Comparison of ENCODE assay signal across 9 mouse cellular contexts in genomic region chr8:110805669-110806068, GRCm38 (mm10). TPM values are rescaled to one million over a fixed set of nuclear protein-coding genes. Genes with fewer than 3 reads are reported as not detected.
DNase-seq lines count a peak whose midpoint lies in the region; ATAC-seq and TF ChIP-seq lines count a peak whose summit lies in the region.
"Had no signal": no experiment of that assay in that cellular context is flagged by ENCODE, and none has a peak within 500 bp of the region (broad histone marks: within the 10 kb centered on the region; RNA-seq: fewer than 3 reads in every experiment).

Il34 (minus strand) TSS chr8:110805924.

- H3K4me3 ChIP-seq in layer of hippocampus, adult 2 months = peak within 1 kb of the TSS; percentile 11; the same call in 1 of the 2 replicates
- peak within 1 kb of the TSS; percentile 59 for H3K4me3 ChIP-seq in small intestine, adult 2 months (ENCODE audit: low read depth, low read length)
- H3K4me3 ChIP-seq in midbrain, postnatal 0 days (ENCODE audit: low read depth, low read length) = no peak within 1 kb of the TSS
- no peak within 1 kb of the TSS for H3K4me3 ChIP-seq in midbrain, embryonic 10.5 days
- H3K4me3 ChIP-seq: neural tube, embryonic 13.5 days had no signal

- DNase-seq in layer of hippocampus, adult 2 months (ENCODE audit: low spot score in 2 of 2) = no peak
- no peak for DNase-seq in layer of hippocampus, adult 11-12 months (ENCODE audit: low spot score)
- DNase-seq in T-cell, adult 2 months (ENCODE audit: low spot score) = peak; percentile 53
- peak; percentile 50 for DNase-seq in induced T-regulatory cell, adult 2 months (ENCODE audit: low read depth)
- no peak for DNase-seq in cerebellum, adult 8-10 months
- no peak for DNase-seq in midbrain, postnatal 0 days (ENCODE audit: low spot score)
- DNase-seq in midbrain, embryonic 10.5 days (ENCODE audit: low spot score) = no peak

- TF ChIP-seq CTCF in layer of hippocampus, adult 2 months (conservative IDR thresholded peaks at IDR 0.05) = no peak
- TF ChIP-seq CTCF in small intestine, adult 2 months (IDR thresholded peaks at IDR 0.05; ENCODE audit: extremely low read depth, insufficient read length, insufficient replicate concordance, low read depth, low read length) = no peak
- no peak for TF ChIP-seq CTCF in midbrain, postnatal 0 days (IDR thresholded peaks at IDR 0.05)

- no peaks in the 10 kb centered on the region for H3K27me3 ChIP-seq in small intestine, adult 2 months (ENCODE audit: control insufficient read depth, insufficient read depth, low read length)
- no peaks in the 10 kb centered on the region for H3K27me3 ChIP-seq in midbrain, postnatal 0 days (ENCODE audit: insufficient read depth, low read length)
- no peaks in the 10 kb centered on the region for H3K27me3 ChIP-seq in midbrain, embryonic 10.5 days (ENCODE audit: low read depth, poor library complexity, severe bottlenecking)
- H3K27me3 ChIP-seq: neural tube, embryonic 13.5 days had no signal

- H3K36me3 ChIP-seq in small intestine, adult 2 months (ENCODE audit: control insufficient read depth, insufficient read depth, low read length) = peaks cover 11% of the 10 kb centered on the region
- peaks cover 17% of the 10 kb centered on the region for H3K36me3 ChIP-seq in midbrain, postnatal 0 days (ENCODE audit: insufficient read depth, low read length)
- peaks cover 21% of the 10 kb centered on the region for H3K36me3 ChIP-seq in midbrain, embryonic 10.5 days

- no peak within 1 kb of the TSS for H3K27ac ChIP-seq in layer of hippocampus, adult 2 months
- H3K27ac ChIP-seq in small intestine, adult 2 months (ENCODE audit: insufficient read depth, low read depth, low read length) = 0 out of 2 replicates have a peak within 1 kb of the TSS, but pooled peaks have one; percentile 26
- H3K27ac ChIP-seq in midbrain, postnatal 0 days (ENCODE audit: low read depth, low read length) = no peak within 1 kb of the TSS
- H3K27ac ChIP-seq in midbrain, embryonic 10.5 days (replicated peaks) = no peak within 1 kb of the TSS
- H3K27ac ChIP-seq: neural tube, embryonic 13.5 days had no signal

- no peak within 1 kb of the TSS for H3K9ac ChIP-seq in midbrain, postnatal 0 days (replicated peaks; ENCODE audit: low read length, poor library complexity, severe bottlenecking)
- H3K9ac ChIP-seq: neural tube, embryonic 13.5 days had no signal

- ATAC-seq in midbrain, postnatal 0 days (ENCODE audit: low FRiP score) = no peak

- 7% methylated on average over 12 of the region's 12 CpGs for WGBS in small intestine, adult 2 months
- WGBS in midbrain, postnatal 0 days = 43% methylated on average over 12 of the region's 12 CpGs
- WGBS in midbrain, embryonic 10.5 days = 45% methylated on average over 12 of the region's 12 CpGs

- H3K4me1 ChIP-seq in small intestine, adult 2 months (ENCODE audit: control insufficient read depth, insufficient read depth, insufficient read length, low read length) = peaks cover 11% of the 10 kb centered on the region; the same call in 1 of the 2 replicates
- no peaks in the 10 kb centered on the region for H3K4me1 ChIP-seq in midbrain, postnatal 0 days (ENCODE audit: insufficient read depth, low read length)
- no peaks in the 10 kb centered on the region for H3K4me1 ChIP-seq in midbrain, embryonic 10.5 days
- H3K4me1 ChIP-seq: neural tube, embryonic 13.5 days had no signal

- no peaks in the 10 kb centered on the region for H3K9me3 ChIP-seq in midbrain, postnatal 0 days (ENCODE audit: low read length)
- H3K9me3 ChIP-seq in midbrain, embryonic 10.5 days (replicated peaks) = no peaks in the 10 kb centered on the region
- H3K9me3 ChIP-seq: neural tube, embryonic 13.5 days had no signal

- H3K4me2 ChIP-seq in midbrain, postnatal 0 days (ENCODE audit: low read depth, low read length, poor library complexity, severe bottlenecking) = no peak within 1 kb of the TSS
- H3K4me2 ChIP-seq: neural tube, embryonic 13.5 days had no signal

- TF ChIP-seq POLR2A in small intestine, adult 2 months (IDR thresholded peaks at IDR 0.05; ENCODE audit: low read depth, low read length) = no peak

RNA-seq across cellular contexts. Expression of gene Il34, which starts in this region (rescaled TPM):
- 10 to 100 TPM; 64.7 to 71.5 TPM for total RNA-seq in layer of hippocampus, adult 2 months (2021)
- polyA plus RNA-seq in small intestine, adult 2 months (2012; rRNA removed) = 7.6 and 16.7 TPM in 2 replicates
- 5.4 and 5.8 TPM in 2 replicates for total RNA-seq in midbrain, postnatal 0 days (2014; rRNA removed)
- polyA plus RNA-seq in midbrain, postnatal 0 days (2015; fragmentation: Nextera tagmentation; extraction: Ambion mirVana) = 9.1 and 11.3 TPM in 2 replicates
- polyA plus RNA-seq in midbrain, embryonic 10.5 days (2016; fragmentation: Nextera tagmentation; extraction: Ambion mirVana) = 0.20 and 0.51 TPM in 2 replicates

Comparison
In these comparisons a context has a peak if more than half of its experiments do, and no peak if none do; other contexts are left out.
1. DNase-seq: peak in T-cell, adult 2 months (single experiment) and induced T-regulatory cell, adult 2 months (single experiment); none in layer of hippocampus, adult 2 months (0 of 2), layer of hippocampus, adult 11-12 months (single experiment), cerebellum, adult 8-10 months (single experiment), midbrain, postnatal 0 days (single experiment) and midbrain, embryonic 10.5 days (single experiment).
2. H3K4me3 ChIP-seq: peak in layer of hippocampus, adult 2 months (single experiment) and small intestine, adult 2 months (single experiment); none in midbrain, postnatal 0 days (single experiment) and midbrain, embryonic 10.5 days (single experiment).